Mouse (Mus musculus): ENCODE measurements at regions not wholly inside any gene's neighbourhood (a gene's known extent, or its start where the extent isn't known, plus 50 kb on each side); places are given as distances from the start of the nearest gene placed in this dataset.

GRCm38 (mm10) chr12:28999963-29000451, 248.4 kb downstream of the Eipr1 start:
- 71% methylated on average over 6 of the region's 6 CpGs for WGBS

GRCm38 (mm10) chr12:29004504-29004903, 252.9 kb downstream of the Eipr1 start:
- TF ChIP-seq POLR2A (IDR thresholded peaks at IDR 0.05; ENCODE audit: control insufficient read depth, extremely low read depth, insufficient read depth, low read length, poor library complexity) (no peak), CTCF (IDR thresholded peaks at IDR 0.05; ENCODE audit: borderline replicate concordance, control insufficient read depth, extremely low read depth, insufficient read depth, low read length, poor library complexity) (no peak)
- Histone ChIP-seq H3K4me3 (ENCODE audit: control insufficient read depth, insufficient read depth, low read length) (no peak overlapping the region), H3K27me3 (ENCODE audit: control insufficient read depth, insufficient read depth, low read length) (no peaks in the 10 kb centered on the region), H3K36me3 (ENCODE audit: control insufficient read depth, insufficient read depth, low read length) (no peaks in the 10 kb centered on the region), H3K27ac (ENCODE audit: control insufficient read depth, insufficient read depth, low read length) (no peak overlapping the region), H3K4me1 (replicated peaks; ENCODE audit: control insufficient read depth, insufficient read depth, low read length) (no peaks in the 10 kb centered on the region)
- DNase-seq = no peak
- WGBS = 94% methylated on average over 13 of the region's 13 CpGs

More at GRCm38 (mm10) chr12:28999963-29000451, 248.4 kb downstream of the Eipr1 start:
- Histone ChIP-seq H3K4me3 (ENCODE audit: control insufficient read depth, insufficient read depth, low read length) (no peak overlapping the region), H3K4me1 (replicated peaks; ENCODE audit: control insufficient read depth, insufficient read depth, low read length) (no peaks in the 10 kb centered on the region), H3K27me3 (ENCODE audit: control insufficient read depth, insufficient read depth, low read length) (no peaks in the 10 kb centered on the region), H3K27ac (ENCODE audit: control insufficient read depth, insufficient read depth, low read length) (no peak overlapping the region), H3K36me3 (ENCODE audit: control insufficient read depth, insufficient read depth, low read length) (no peaks in the 10 kb centered on the region)
- DNase-seq = no peak
- TF ChIP-seq POLR2A (IDR thresholded peaks at IDR 0.05; ENCODE audit: control insufficient read depth, extremely low read depth, insufficient read depth, low read length, poor library complexity) (no peak), CTCF (IDR thresholded peaks at IDR 0.05; ENCODE audit: borderline replicate concordance, control insufficient read depth, extremely low read depth, insufficient read depth, low read length, poor library complexity) (no peak)

GRCm38 (mm10) chr12:29014601-29015000, 263.0 kb downstream of the Eipr1 start:
- Histone ChIP-seq H3K27me3 (ENCODE audit: control insufficient read depth, insufficient read depth, low read length) (no peaks in the 10 kb centered on the region), H3K36me3 (ENCODE audit: control insufficient read depth, insufficient read depth, low read length) (no peaks in the 10 kb centered on the region), H3K4me1 (replicated peaks; ENCODE audit: control insufficient read depth, insufficient read depth, low read length) (no peaks in the 10 kb centered on the region), H3K4me3 (ENCODE audit: control insufficient read depth, insufficient read depth, low read length) (no peak overlapping the region), H3K27ac (ENCODE audit: control insufficient read depth, insufficient read depth, low read length) (no peak overlapping the region)
- DNase-seq = no peak
- TF ChIP-seq CTCF (IDR thresholded peaks at IDR 0.05; ENCODE audit: borderline replicate concordance, control insufficient read depth, extremely low read depth, insufficient read depth, low read length, poor library complexity) = no peak
- no peak for TF ChIP-seq POLR2A (IDR thresholded peaks at IDR 0.05; ENCODE audit: control insufficient read depth, extremely low read depth, insufficient read depth, low read length, poor library complexity)
- WGBS = 95% methylated on average over 9 of the region's 9 CpGs

GRCm38 (mm10) chr12:29015200-29015862, 263.7 kb downstream of the Eipr1 start:
- Histone ChIP-seq H3K36me3 (ENCODE audit: control insufficient read depth, insufficient read depth, low read length) (no peaks in the 10 kb centered on the region), H3K27me3 (ENCODE audit: control insufficient read depth, insufficient read depth, low read length) (no peaks in the 10 kb centered on the region), H3K27ac (ENCODE audit: control insufficient read depth, insufficient read depth, low read length) (no peak overlapping the region), H3K4me3 (ENCODE audit: control insufficient read depth, insufficient read depth, low read length) (no peak overlapping the region), H3K4me1 (replicated peaks; ENCODE audit: control insufficient read depth, insufficient read depth, low read length) (no peaks in the 10 kb centered on the region)
- WGBS = 74% methylated on average over 10 of the region's 10 CpGs
- TF ChIP-seq POLR2A (IDR thresholded peaks at IDR 0.05; ENCODE audit: control insufficient read depth, extremely low read depth, insufficient read depth, low read length, poor library complexity) (no peak), CTCF (IDR thresholded peaks at IDR 0.05; ENCODE audit: borderline replicate concordance, control insufficient read depth, extremely low read depth, insufficient read depth, low read length, poor library complexity) (no peak)
- no peak for DNase-seq

- H3K27ac ChIP-seq (ENCODE audit: control insufficient read depth, insufficient read depth, low read length) = no peak overlapping the region
- no peaks in the 10 kb centered on the region for H3K27me3 ChIP-seq (ENCODE audit: control insufficient read depth, insufficient read depth, low read length)
- H3K4me3 ChIP-seq (ENCODE audit: control insufficient read depth, insufficient read depth, low read length) = no peak overlapping the region
- 73% methylated on average over 5 of the region's 5 CpGs for WGBS
- H3K36me3 ChIP-seq (ENCODE audit: control insufficient read depth, insufficient read depth, low read length) = no peaks in the 10 kb centered on the region
- no peak for TF ChIP-seq POLR2A (IDR thresholded peaks at IDR 0.05; ENCODE audit: control insufficient read depth, extremely low read depth, insufficient read depth, low read length, poor library complexity)
- no peak for DNase-seq
- no peaks in the 10 kb centered on the region for H3K4me1 ChIP-seq (replicated peaks; ENCODE audit: control insufficient read depth, insufficient read depth, low read length)
Observed at GRCm38 (mm10) chr12:29021152-29021551, 269.5 kb downstream of the Eipr1 start.

GRCm38 (mm10) chr12:29028171-29028570, 276.6 kb downstream of the Eipr1 start:
- Histone ChIP-seq H3K27ac (ENCODE audit: control insufficient read depth, insufficient read depth, low read length) (no peak overlapping the region), H3K36me3 (ENCODE audit: control insufficient read depth, insufficient read depth, low read length) (no peaks in the 10 kb centered on the region), H3K4me1 (replicated peaks; ENCODE audit: control insufficient read depth, insufficient read depth, low read length) (no peaks in the 10 kb centered on the region), H3K27me3 (ENCODE audit: control insufficient read depth, insufficient read depth, low read length) (no peaks in the 10 kb centered on the region), H3K4me3 (ENCODE audit: control insufficient read depth, insufficient read depth, low read length) (no peak overlapping the region)
- DNase-seq = no peak
- TF ChIP-seq POLR2A (IDR thresholded peaks at IDR 0.05; ENCODE audit: control insufficient read depth, extremely low read depth, insufficient read depth, low read length, poor library complexity) (no peak), CTCF (IDR thresholded peaks at IDR 0.05; ENCODE audit: borderline replicate concordance, control insufficient read depth, extremely low read depth, insufficient read depth, low read length, poor library complexity) (no peak)
- 20% methylated on average over 3 of the region's 3 CpGs for WGBS

- Histone ChIP-seq H3K36me3 (ENCODE audit: control insufficient read depth, insufficient read depth, low read length) (no peaks in the 10 kb centered on the region), H3K4me3 (ENCODE audit: control insufficient read depth, insufficient read depth, low read length) (no peak overlapping the region), H3K27me3 (ENCODE audit: control insufficient read depth, insufficient read depth, low read length) (no peaks in the 10 kb centered on the region), H3K4me1 (replicated peaks; ENCODE audit: control insufficient read depth, insufficient read depth, low read length) (no peaks in the 10 kb centered on the region), H3K27ac (ENCODE audit: control insufficient read depth, insufficient read depth, low read length) (no peak overlapping the region)
- no peak for DNase-seq
- TF ChIP-seq POLR2A (IDR thresholded peaks at IDR 0.05; ENCODE audit: control insufficient read depth, extremely low read depth, insufficient read depth, low read length, poor library complexity) (no peak), CTCF (IDR thresholded peaks at IDR 0.05; ENCODE audit: borderline replicate concordance, control insufficient read depth, extremely low read depth, insufficient read depth, low read length, poor library complexity) (no peak)
- WGBS = 83% methylated on average over 7 of the region's 7 CpGs
Observed at GRCm38 (mm10) chr12:29029461-29029860, 277.9 kb downstream of the Eipr1 start.

Measured in thymus, adult 2 months (tissue).